Mouse (Mus musculus) CH12.LX (cell line): ENCODE data around the gene Aurkaip1. TPM values are rescaled to one million over a fixed set of nuclear protein-coding genes. Genes with fewer than 3 reads are reported as not detected.

Source experiments
- DNase-seq: peaks from one replicate; pipeline ENCODE4 v3.0.0-alpha.2; 2013; ENCODE audit errors: extremely low read depth
- H3K27ac ChIP-seq: 2 replicates; pipeline ENCODE4 v1.5.1; 2012; ENCODE audit warnings: low read depth, mild to moderate bottlenecking, control low read depth, moderate library complexity; ENCODE audit not compliant: insufficient read depth
- H3K27me3 ChIP-seq: replicated peaks from 2 replicates; pipeline ENCODE3; 2012; ENCODE audit warnings: inconsistent platforms
- H3K36me3 ChIP-seq, 2 experiments: replicated peaks in 1 of 2; 2 replicates each; pipeline versions ENCODE3 to v1.6.1; 2012; ENCODE audit warnings: inconsistent platforms in 1 of 2, low read length in 1 of 2, mild to moderate bottlenecking in 1 of 2, mixed read lengths in 1 of 2, moderate library complexity in 1 of 2; ENCODE audit not compliant: control insufficient read depth in 1 of 2, insufficient read depth in 1 of 2
- H3K4me1 ChIP-seq, 2 experiments: 2 replicates each; pipeline ENCODE4 v1.6.1; 2012; ENCODE audit warnings: inconsistent platforms in 1 of 2, moderate library complexity in 1 of 2; ENCODE audit not compliant: insufficient read depth in 2 of 2, control insufficient read depth in 1 of 2
- H3K4me2 ChIP-seq: 2 replicates; pipeline ENCODE4 v1.6.1; 2012; ENCODE audit warnings: low read depth, mild to moderate bottlenecking, control low read depth; ENCODE audit not compliant: poor library complexity, insufficient read depth, severe bottlenecking
- H3K4me3 ChIP-seq, 3 experiments: fragments of 150-350 bp in 1 of 3; sonication (generic) in 1 of 3; replicated peaks in 1 of 3; 2 replicates each; pipeline versions ENCODE3 to v1.5.1; 2011 to 2012; ENCODE audit warnings: low read depth in 2 of 3, low read length in 2 of 3, mild to moderate bottlenecking in 2 of 3, moderate library complexity in 2 of 3, control low read depth in 1 of 3, improper control_type of control experiment in 1 of 3, inconsistent platforms in 1 of 3, mixed read lengths in 1 of 3; ENCODE audit not compliant: poor library complexity in 1 of 3
- H3K79me2 ChIP-seq: replicated peaks from 2 replicates; pipeline ENCODE4 v1.6.1; 2012; ENCODE audit warnings: mild to moderate bottlenecking, moderate library complexity; ENCODE audit not compliant: control insufficient read depth, poor library complexity, insufficient read depth, severe bottlenecking; ENCODE audit errors: extremely low read depth
- H3K9ac ChIP-seq: 2 replicates; pipeline ENCODE4 v1.6.1; 2012; ENCODE audit warnings: low read depth, mild to moderate bottlenecking, control low read depth, moderate library complexity; ENCODE audit not compliant: insufficient read depth
- H3K9me3 ChIP-seq: replicated peaks from 2 replicates; pipeline ENCODE3; 2012; ENCODE audit warnings: low read length, inconsistent platforms, mixed read lengths
- BHLHE40 ChIP-seq: IDR thresholded peaks from 2 replicates; pipeline ENCODE4 v1.6.1; 2011; ENCODE audit warnings: mild to moderate bottlenecking, low read depth, low read length, improper control_type of control experiment
- CHD1 ChIP-seq: IDR thresholded peaks from 2 replicates; pipeline ENCODE4 v1.6.1; 2012; ENCODE audit warnings: low read depth, low read length, improper control_type of control experiment, inconsistent platforms
- CTCF ChIP-seq, 2 experiments: IDR thresholded peaks in 1 of 2; conservative IDR thresholded peaks in 1 of 2; 2 replicates each; pipeline ENCODE4 v1.5.1; 2011 to 2012; ENCODE audit warnings: low read depth in 2 of 2, low read length in 2 of 2, improper control_type of control experiment in 1 of 2, inconsistent platforms in 1 of 2, mild to moderate bottlenecking in 1 of 2, moderate library complexity in 1 of 2
- ETS1 ChIP-seq: conservative IDR thresholded peaks from 2 replicates; pipeline ENCODE4 v1.6.1; 2012; ENCODE audit warnings: low read depth, mild to moderate bottlenecking, inconsistent platforms, low read length, improper control_type of control experiment, moderate library complexity
- JUN ChIP-seq: IDR thresholded peaks from 2 replicates; pipeline ENCODE4 v1.6.1; 2011; ENCODE audit warnings: low read depth, mild to moderate bottlenecking, low read length, improper control_type of control experiment, moderate library complexity; ENCODE audit not compliant: insufficient read depth
- MAX ChIP-seq: IDR thresholded peaks from 2 replicates; pipeline ENCODE4 v1.6.1; 2011; ENCODE audit warnings: low read length, improper control_type of control experiment
- MAZ ChIP-seq: IDR thresholded peaks from 2 replicates; pipeline ENCODE4 v1.6.1; 2012; ENCODE audit warnings: low read depth, mild to moderate bottlenecking, inconsistent platforms, low read length, improper control_type of control experiment, moderate library complexity
- NELFE ChIP-seq: IDR thresholded peaks from 2 replicates; pipeline ENCODE4 v1.6.1; 2011; ENCODE audit warnings: low read depth, low read length, improper control_type of control experiment
- PAX5 ChIP-seq: IDR thresholded peaks from 2 replicates; pipeline ENCODE4 v1.6.1; 2012; ENCODE audit warnings: low read length, inconsistent platforms, mixed read lengths
- POLR2A ChIP-seq: IDR thresholded peaks from 2 replicates; pipeline ENCODE4 v1.6.1; 2011; ENCODE audit warnings: low read depth, mild to moderate bottlenecking, improper control_type of control experiment, low read length
- RCOR1 ChIP-seq: conservative IDR thresholded peaks from 2 replicates; pipeline ENCODE4 v1.6.1; 2012; ENCODE audit warnings: low read depth, mild to moderate bottlenecking, inconsistent platforms, low read length, improper control_type of control experiment
- SMC3 ChIP-seq: IDR thresholded peaks from 2 replicates; pipeline ENCODE4 v1.6.1; 2011; ENCODE audit warnings: low read depth, low read length, improper control_type of control experiment
- UBTF ChIP-seq: IDR thresholded peaks from 2 replicates; pipeline ENCODE4 v1.6.1; 2012; ENCODE audit warnings: low read depth, mild to moderate bottlenecking, inconsistent platforms, low read length, improper control_type of control experiment, moderate library complexity
- USF2 ChIP-seq: conservative IDR thresholded peaks from 2 replicates; pipeline ENCODE4 v1.6.1; 2011; ENCODE audit warnings: low read depth, low read length, improper control_type of control experiment
- ZKSCAN1 ChIP-seq: IDR thresholded peaks from 2 replicates; pipeline ENCODE4 v1.6.1; 2012; ENCODE audit warnings: low read depth, inconsistent platforms, low read length, improper control_type of control experiment, borderline replicate concordance
- dilution Hi-C: fragments of 300-500 bp; cut with MboI; formaldehyde crosslinking; loops from 2 replicates; pipeline ENCODE4 v1.14.3; 2020; ENCODE audit warnings: low sequenced_read_pairs; ENCODE audit not compliant: extremely low pct_unique_long_range_greater_than_20kb, extremely low pct_ligation_motif_present
- in situ Hi-C: fragments of 300-500 bp; cut with MboI; formaldehyde crosslinking; loops from 3 replicates; pipeline ENCODE4 v1.14.3; 2019; ENCODE audit warnings: low sequenced_read_pairs, low pct_ligation_motif_present, low pct_unique_long_range_greater_than_20kb, mixed read lengths
- polyA plus RNA-seq: library from polyadenylated mRNA; unstranded; fragments of >175 nt; gene quantifications from 2 replicates; pipeline ENCODE4 v1.2.1, GENCODE M21; 2012; ENCODE audit warnings: low read depth; ENCODE audit not compliant: insufficient read length
- total RNA-seq, 2 experiments: library from RNA; depleted of rRNA; stranded (reverse); fragments of 300-350 nt in 1 of 2; fragments of >200 nt in 1 of 2; gene quantifications; 2 replicates each; pipeline ENCODE4 v1.2.3; 2012 to 2014

Aurkaip1 gene
- total and polyA plus RNA-seq, 3 experiments: 141 to 162 (median 149) TPM

DNA sequence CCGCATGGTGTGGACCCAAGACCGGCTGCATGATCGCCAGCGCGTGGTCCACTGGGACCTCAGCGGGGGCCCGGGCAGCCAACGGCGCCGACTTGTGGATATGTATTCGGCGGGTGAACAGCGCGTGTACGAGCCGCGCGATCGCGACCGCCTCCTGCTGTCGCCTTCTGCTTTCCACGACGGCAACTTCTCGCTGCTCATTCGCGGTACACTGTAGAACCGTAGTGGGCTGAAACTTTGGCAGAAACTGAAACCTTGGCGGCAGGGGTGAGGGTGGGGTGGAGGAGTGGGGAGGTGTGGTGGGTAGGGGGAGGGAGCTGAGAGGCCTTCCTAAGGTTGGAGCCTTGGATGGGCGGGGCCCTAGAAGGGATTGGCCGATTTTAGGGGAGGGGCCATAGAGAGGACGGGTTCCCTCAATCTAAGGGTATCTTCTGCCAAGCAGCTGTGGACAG is 10.0 kb downstream of the Aurkaip1 start:
- in situ Hi-C loops (no loop called here), dilution Hi-C loops (no loop called here)

DNA sequence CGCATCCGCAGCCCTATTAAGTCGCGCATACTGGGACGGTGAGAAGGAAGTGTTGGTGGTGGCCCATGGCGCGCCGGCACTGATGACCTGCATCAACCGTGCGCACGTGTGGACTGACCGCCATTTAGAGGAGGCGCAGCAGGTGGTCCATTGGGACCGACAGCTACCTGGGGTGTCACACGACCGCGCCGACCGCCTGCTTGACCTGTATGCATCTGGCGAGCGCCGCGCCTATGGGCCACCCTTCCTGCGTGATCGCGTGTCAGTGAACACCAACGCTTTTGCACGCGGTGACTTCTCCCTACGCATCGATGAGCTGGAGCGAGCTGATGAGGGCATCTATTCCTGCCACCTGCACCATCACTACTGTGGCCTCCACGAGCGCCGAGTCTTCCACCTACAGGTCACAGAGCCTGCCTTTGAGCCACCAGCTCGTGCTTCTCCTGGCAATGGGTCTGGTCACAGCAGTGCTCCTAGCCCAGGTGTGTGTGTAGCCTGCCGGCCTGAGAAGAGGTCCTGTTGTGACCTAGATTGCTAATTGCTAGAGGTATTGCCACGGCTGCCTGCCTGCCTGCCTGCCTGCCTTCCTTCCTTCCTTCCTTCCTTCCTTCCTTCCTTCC is 10.7 kb downstream of the Aurkaip1 start:
- in situ Hi-C loops: no loop called here
- Histone ChIP-seq H3K4me1 (peaks cover 18 to 32% of the 10 kb centered on the region in 2 experiments), H3K4me3 (no peak overlapping the region), H3K9me3 (peaks cover 3% of the 10 kb centered on the region), H3K36me3 (peaks cover 17 to 23% of the 10 kb centered on the region in 2 experiments), H3K9ac (no peak overlapping the region), H3K27me3 (no peaks in the 10 kb centered on the region), H3K4me2 (no peak overlapping the region), H3K79me2 (no peaks in the 10 kb centered on the region), H3K27ac (no peak overlapping the region)
- TF ChIP-seq BHLHE40: no peak
- TF ChIP-seq PAX5: no peak
- no peak for TF ChIP-seq UBTF
- no peak for TF ChIP-seq NELFE
- no peak for TF ChIP-seq ETS1
- TF ChIP-seq SMC3: no peak
- no peak for TF ChIP-seq JUN
- TF ChIP-seq ZKSCAN1: no peak
- DNase-seq: no peak
- dilution Hi-C loops: no loop called here

More for the DNA sequence above, 10.0 kb downstream of the Aurkaip1 start:
- DNase-seq: no peak
- Histone ChIP-seq H3K9me3 (peaks cover 3% of the 10 kb centered on the region), H3K36me3 (peaks cover 17 to 23% of the 10 kb centered on the region in 2 experiments), H3K4me2 (peak overlapping the region; percentile 90), H3K4me1 (peaks cover 18 to 28% of the 10 kb centered on the region in 2 experiments), H3K9ac (peak overlapping the region; percentile 71; the same call in 1 of the 2 replicates), H3K27ac (no peak overlapping the region), H3K27me3 (no peaks in the 10 kb centered on the region), H3K79me2 (no peaks in the 10 kb centered on the region), H3K4me3 (peak overlapping the region in 1 of 3 experiments; percentile 76)
- no peak for TF ChIP-seq ZKSCAN1
- TF ChIP-seq USF2: no peak
- peak; percentile 23 for TF ChIP-seq SMC3
- TF ChIP-seq CTCF (conservative IDR thresholded peaks at IDR 0.05 in 1 of 2, IDR thresholded peaks at IDR 0.05 in 1 of 2; ENCODE audit: low read depth in 2 of 2, low read length in 2 of 2): peak in 1 of 2 experiments; percentile 53; a peak in 2 of 4 replicates
- TF ChIP-seq UBTF: no peak
- no peak for TF ChIP-seq RCOR1
- TF ChIP-seq CHD1: no peak
- no peak for TF ChIP-seq MAX
- no peak for TF ChIP-seq POLR2A
- TF ChIP-seq MAZ: 0 out of 2 replicates have a peak, but pooled peaks have one; percentile 23
